Mouse (Mus musculus) liver, adult 2 months (tissue): ENCODE data around the gene Ackr4.

Experiments used
- CTCF ChIP-seq: fragments of 200-500 bp; IDR thresholded peaks from 2 replicates; pipeline ENCODE4 v1.5.1; 2011; ENCODE audit warnings: low read depth, low read length, control low read depth
- POLR2A ChIP-seq: fragments of 200-500 bp; IDR thresholded peaks from 2 replicates; pipeline ENCODE4 v1.6.1; 2011; ENCODE audit warnings: low read length, control low read depth; ENCODE audit not compliant: insufficient read depth; ENCODE audit errors: extremely low read depth

DNA sequence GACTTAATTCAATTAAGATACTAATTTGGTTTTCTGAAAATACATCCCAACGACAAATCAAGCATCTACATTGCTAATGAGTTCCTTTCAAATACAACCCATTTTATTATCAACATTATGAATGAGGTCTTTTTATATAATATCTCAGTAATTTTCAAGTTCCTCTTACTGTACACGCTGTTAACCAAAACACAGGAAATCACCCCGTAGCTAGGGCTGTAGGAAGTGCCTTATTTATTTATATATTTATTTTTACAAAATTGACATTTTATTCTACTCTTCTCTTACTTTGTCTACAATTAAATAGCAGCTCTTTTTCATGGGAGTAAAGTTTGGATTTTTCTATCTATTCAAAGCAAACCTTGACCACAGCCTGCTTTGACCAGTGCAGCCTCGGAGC is 87.0 kb downstream of the Ackr4 start:
- TF ChIP-seq CTCF (no peak), POLR2A (no peak)
